Mouse (Mus musculus): ENCODE measurements at regions not wholly inside any gene's neighbourhood (a gene's known extent, or its start where the extent isn't known, plus 50 kb on each side); places are given as distances from the start of the nearest gene placed in this dataset.

DNA sequence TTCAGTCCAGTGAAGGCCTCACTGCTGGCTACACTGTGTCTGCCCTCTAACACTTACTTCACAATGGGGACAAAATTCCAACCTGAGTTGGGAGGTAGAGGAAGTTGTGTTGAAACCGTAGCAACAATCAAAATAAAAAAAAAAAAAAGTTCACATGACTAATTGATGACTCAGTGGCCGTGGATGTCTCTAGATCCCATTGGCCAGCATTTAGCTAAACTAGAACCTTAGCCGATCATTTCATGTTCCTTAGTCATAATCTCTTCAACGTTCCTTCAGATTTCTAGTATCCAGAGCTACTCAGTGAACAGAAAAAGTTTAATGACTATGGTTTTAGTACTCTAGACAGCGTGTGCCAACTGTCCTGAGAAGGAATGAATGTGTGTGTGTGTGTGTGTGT, 59.2 kb upstream of the Pcsk6 start:
- Histone ChIP-seq H3K4me3 (no peak overlapping the region), H3K9me3 (no peaks in the 10 kb centered on the region), H3K4me1 (peaks cover 14% of the 10 kb centered on the region), H3K27me3 (replicated peaks; ENCODE audit: low read depth, poor library complexity, severe bottlenecking) (no peaks in the 10 kb centered on the region), H3K27ac (replicated peaks) (no peak overlapping the region), H3K36me3 (replicated peaks) (no peaks in the 10 kb centered on the region)
- 90% methylated on average over 5 of the region's 5 CpGs for WGBS
- no peak for DNase-seq (ENCODE audit: low spot score)

DNA sequence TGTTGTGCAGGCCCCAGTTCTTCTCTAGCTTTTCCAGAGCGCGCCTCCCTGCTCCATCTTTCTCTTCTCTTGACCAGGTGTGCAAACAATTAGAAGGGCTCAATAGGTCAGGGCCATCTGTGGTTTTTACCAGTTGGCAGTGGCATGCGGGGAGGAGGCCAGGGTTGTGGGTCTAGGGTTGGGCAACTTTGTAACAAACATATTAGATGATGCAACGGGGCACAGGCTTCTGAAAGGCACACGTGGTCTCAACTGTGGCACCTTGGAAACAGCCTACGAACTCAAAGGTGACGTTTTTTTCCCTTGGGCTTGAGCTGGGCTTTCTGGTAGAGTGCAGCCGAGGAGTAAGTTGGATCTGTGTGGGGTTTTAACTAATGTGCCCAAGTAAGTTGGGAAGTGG, 58.7 kb upstream of the Pcsk6 start:
- no peaks in the 10 kb centered on the region for H3K9me3 ChIP-seq
- H3K36me3 ChIP-seq (replicated peaks), result no peaks in the 10 kb centered on the region
- peak overlapping the region; percentile 40; the same call in 1 of the 2 replicates for H3K27ac ChIP-seq (replicated peaks)
- H3K4me3 ChIP-seq, result no peak overlapping the region
- no peaks in the 10 kb centered on the region for H3K27me3 ChIP-seq (replicated peaks; ENCODE audit: low read depth, poor library complexity, severe bottlenecking)
- WGBS, result 87% methylated on average over 8 of the region's 8 CpGs
- no peak for DNase-seq (ENCODE audit: low spot score)
- H3K4me1 ChIP-seq, result peaks cover 14% of the 10 kb centered on the region

DNA sequence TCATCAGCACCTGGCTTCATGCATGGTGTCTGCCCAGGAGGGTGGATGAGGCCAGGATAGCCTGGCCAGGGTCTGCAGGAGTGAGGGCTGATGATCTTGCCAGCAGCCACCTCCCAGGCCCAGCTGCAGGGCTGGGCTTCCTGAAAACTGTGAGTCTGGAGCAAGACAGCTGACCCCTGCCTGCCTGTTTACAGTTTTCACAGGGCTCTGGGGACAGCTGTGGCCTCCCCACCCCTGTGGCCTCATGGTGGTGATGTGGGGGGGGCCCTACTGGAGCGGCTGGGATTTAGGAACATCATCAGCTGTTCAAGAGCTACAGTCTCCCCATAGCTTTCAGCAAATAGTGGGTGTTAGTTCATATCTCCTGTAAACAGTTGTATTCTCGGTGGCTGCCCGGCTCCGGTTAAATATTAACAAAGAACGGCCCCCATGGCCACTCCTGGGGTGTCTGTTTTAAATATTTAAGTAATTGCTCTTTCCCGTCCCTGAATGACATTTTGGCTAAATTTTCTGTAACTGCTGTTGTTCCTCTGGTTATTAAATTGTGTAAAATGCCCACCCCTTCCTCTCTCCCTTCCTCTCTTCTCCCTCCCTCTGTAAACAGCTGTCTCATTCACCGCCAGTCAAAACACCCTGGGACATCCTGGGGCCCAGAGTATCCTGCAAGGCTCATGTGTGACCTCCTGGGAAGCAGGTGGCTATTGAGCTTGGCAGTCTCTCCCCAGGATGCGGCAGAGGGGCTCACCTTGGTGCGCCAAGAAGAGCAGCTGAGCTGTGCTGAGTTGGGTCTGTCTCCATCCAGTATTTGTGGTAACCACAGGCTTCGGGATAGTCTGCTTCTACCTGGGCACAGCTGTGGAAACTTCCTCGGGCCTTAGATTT, 57.9 kb upstream of the Pcsk6 start:
- DNase-seq (ENCODE audit: low spot score), result no peak

More for the DNA sequence above, 57.9 kb upstream of the Pcsk6 start:
- peaks cover 11% of the 10 kb centered on the region for H3K4me1 ChIP-seq
- H3K36me3 ChIP-seq (replicated peaks), result no peaks in the 10 kb centered on the region
- 59% methylated on average over 11 of the region's 11 CpGs for WGBS
- peak overlapping the region; percentile 40 for H3K27ac ChIP-seq (replicated peaks)
- H3K4me3 ChIP-seq, result no peak overlapping the region
- no peaks in the 10 kb centered on the region for H3K27me3 ChIP-seq (replicated peaks; ENCODE audit: low read depth, poor library complexity, severe bottlenecking)
- no peaks in the 10 kb centered on the region for H3K9me3 ChIP-seq
